Comparison of ENCODE assay signal across 8 mouse cellular contexts in genomic region chr2:147364982-147365907, GRCm38 (mm10). TPM values are rescaled to one million over a fixed set of nuclear protein-coding genes. Genes with fewer than 3 reads are reported as not detected.
DNase-seq lines count a peak whose midpoint lies in the region; ATAC-seq and TF ChIP-seq lines count a peak whose summit lies in the region.
"Had no signal": no experiment of that assay in that cellular context is flagged by ENCODE, and none has a peak within 500 bp of the region (broad histone marks: within the 10 kb centered on the region; RNA-seq: fewer than 3 reads in every experiment).

No protein-coding gene starts in this region.

- H3K27me3 ChIP-seq in embryonic facial prominence, embryonic 15.5 days, result peaks cover 91% of the 10 kb centered on the region
- H3K27me3 ChIP-seq in hindbrain, postnatal 0 days (ENCODE audit: insufficient read depth, low read length), result peaks cover 91% of the 10 kb centered on the region
- H3K27me3 ChIP-seq in neural tube, embryonic 14.5 days (ENCODE audit: control insufficient read depth, insufficient read depth, low read length), result peaks cover 70% of the 10 kb centered on the region

- TF ChIP-seq CTCF in hindbrain, postnatal 0 days (IDR thresholded peaks at IDR 0.05; ENCODE audit: low read depth), result no peak

- no peak for ATAC-seq in embryonic facial prominence, embryonic 15.5 days (ENCODE audit: insufficient number of reproducible peaks, low FRiP score, low TSS enrichment, low read depth)
- ATAC-seq in hindbrain, postnatal 0 days, result peak; percentile 25
- peak; percentile 61 for ATAC-seq in neural tube, embryonic 14.5 days (ENCODE audit: low read depth)

- DNase-seq in kidney, postnatal 10 days, result peak; percentile 31
- DNase-seq in kidney, adult 9 months, result no peak
- no peak for DNase-seq in hindbrain, postnatal 0 days (ENCODE audit: low spot score)
- DNase-seq in frontal cortex, postnatal 36 days (ENCODE audit: low spot score in 2 of 2), result no peak
- DNase-seq in cerebellum, adult 11 months, result no peak

- peak overlapping the region; percentile 65 for H3K4me2 ChIP-seq in embryonic facial prominence, embryonic 15.5 days (replicated peaks)
- peak overlapping the region; percentile 43 for H3K4me2 ChIP-seq in hindbrain, postnatal 0 days (ENCODE audit: low read depth, low read length)
- peak overlapping the region; percentile 23; the same call in 1 of the 2 replicates for H3K4me2 ChIP-seq in neural tube, embryonic 14.5 days (ENCODE audit: low read depth, low read length)

- WGBS in embryonic facial prominence, embryonic 15.5 days, result 1% methylated on average over 74 of the region's 80 CpGs
- under 1% methylated on average over 74 of the region's 80 CpGs for WGBS in hindbrain, postnatal 0 days
- under 1% methylated on average over 71 of the region's 80 CpGs for WGBS in neural tube, embryonic 14.5 days

- H3K4me3 ChIP-seq in embryonic facial prominence, embryonic 15.5 days (replicated peaks), result peak overlapping the region; percentile 47
- peak overlapping the region; percentile 27 for H3K4me3 ChIP-seq in hindbrain, postnatal 0 days (ENCODE audit: low read length)
- H3K4me3 ChIP-seq in neural tube, embryonic 14.5 days (ENCODE audit: low read depth, low read length), result peak overlapping the region; percentile 11; the same call in 1 of the 2 replicates

- no peaks in the 10 kb centered on the region for H3K36me3 ChIP-seq in embryonic facial prominence, embryonic 15.5 days
- H3K36me3 ChIP-seq in hindbrain, postnatal 0 days (ENCODE audit: insufficient read depth, low read length), result no peaks in the 10 kb centered on the region
- H3K36me3 ChIP-seq in neural tube, embryonic 14.5 days (ENCODE audit: control insufficient read depth, insufficient read depth, low read length), result no peaks in the 10 kb centered on the region

- H3K9me3 ChIP-seq in embryonic facial prominence, embryonic 15.5 days (replicated peaks), result no peaks in the 10 kb centered on the region
- H3K9me3 ChIP-seq in hindbrain, postnatal 0 days (ENCODE audit: low read length), result no peaks in the 10 kb centered on the region
- H3K9me3 ChIP-seq in neural tube, embryonic 14.5 days (ENCODE audit: control insufficient read depth, low read length), result no peaks in the 10 kb centered on the region

- H3K27ac ChIP-seq in embryonic facial prominence, embryonic 15.5 days (replicated peaks), result no peak overlapping the region
- H3K27ac ChIP-seq in hindbrain, postnatal 0 days, result no peak overlapping the region
- no peak overlapping the region for H3K27ac ChIP-seq in neural tube, embryonic 14.5 days (ENCODE audit: low read depth, low read length)

- H3K4me1 ChIP-seq in embryonic facial prominence, embryonic 15.5 days, result peaks cover 29% of the 10 kb centered on the region
- H3K4me1 ChIP-seq in hindbrain, postnatal 0 days (ENCODE audit: insufficient read depth, low read length), result 0 out of 2 replicates have a peak, but pooled peaks cover 7% of the 10 kb centered on the region
- H3K4me1 ChIP-seq in neural tube, embryonic 14.5 days (ENCODE audit: control insufficient read depth, insufficient read depth, low read length), result no peaks in the 10 kb centered on the region

- peak overlapping the region; percentile 23; the same call in 1 of the 2 replicates for H3K9ac ChIP-seq in embryonic facial prominence, embryonic 15.5 days
- no peak overlapping the region for H3K9ac ChIP-seq in hindbrain, postnatal 0 days (replicated peaks; ENCODE audit: low read length)
- H3K9ac ChIP-seq in neural tube, embryonic 14.5 days (replicated peaks; ENCODE audit: low read depth, low read length), result no peak overlapping the region

RNA-seq across cellular contexts. Expression of gene Pax1, which starts 3.5 kb away (rescaled TPM):
- 8.9 and 9.6 TPM in 2 replicates for polyA plus RNA-seq in embryonic facial prominence, embryonic 15.5 days (2015; fragmentation: Nextera tagmentation; extraction: Ambion mirVana)
- not detected in 2 replicates for total RNA-seq in hindbrain, postnatal 0 days (2014; rRNA removed)
- not detected in 2 replicates for polyA plus RNA-seq in hindbrain, postnatal 0 days (2015; fragmentation: Nextera tagmentation; extraction: Ambion mirVana)
- 0.09 and 0.22 TPM in 2 replicates for polyA plus RNA-seq in neural tube, embryonic 14.5 days (2014; fragmentation: Nextera tagmentation; extraction: Ambion mirVana)
- total RNA-seq: hematopoietic stem cell, adult 5-6 weeks had no signal
